Mouse (Mus musculus) common myeloid progenitor, adult 5-6 weeks (primary cell): ENCODE data around the gene Kcnn1. TPM values are rescaled to one million over a fixed set of nuclear protein-coding genes. Genes with fewer than 3 reads are reported as not detected.
A peak's percentile ranks its signal among the peaks of the same experiment; 100 is the strongest.

Experiments
- ATAC-seq: replicated peaks from 2 replicates; pipeline ENCODE4 v1.8.0; 2016; ENCODE audit warnings: low read depth, mild to moderate bottlenecking, moderate TSS enrichment, inconsistent platforms; ENCODE audit not compliant: poor library complexity, severe bottlenecking
- total RNA-seq: library from RNA; stranded (forward); fragments of 200-1000, 187-1606 nt; gene quantifications from 2 replicates; pipeline ENCODE4 v1.2.3, GENCODE M21; 2017

Kcnn1 gene
- total RNA-seq, 1 experiment from 2014 or later: 0.18 TPM

- no peak for ATAC-seq
These were observed 41.1 kb downstream of the Kcnn1 start for GRCm38 (mm10) chr8:70821992-70822391.

GRCm38 (mm10) chr8:70821399-70821962 is 41.6 kb downstream of the Kcnn1 start:
- ATAC-seq: peak; percentile 92

- ATAC-seq: no peak
These were observed 42.7 kb downstream of the Kcnn1 start for GRCm38 (mm10) chr8:70820101-70820935.

GRCm38 (mm10) chr8:70816679-70817078 is 46.4 kb downstream of the Kcnn1 start:
- ATAC-seq: peak; percentile 28; the same call in 1 of the 2 replicates

GRCm38 (mm10) chr8:70812885-70813284 is 50.2 kb downstream of the Kcnn1 start:
- ATAC-seq: no peak

GRCm38 (mm10) chr8:70812055-70812454 is 51.0 kb downstream of the Kcnn1 start:
- ATAC-seq: no peak

- peak; percentile 64 for ATAC-seq
These were observed 51.9 kb downstream of the Kcnn1 start for GRCm38 (mm10) chr8:70810962-70811680.

GRCm38 (mm10) chr8:70808955-70809701 is 53.9 kb downstream of the Kcnn1 start:
- no peak for ATAC-seq

- no peak for ATAC-seq
These were observed 54.8 kb downstream of the Kcnn1 start, which contains the start of gene Il12rb1 for GRCm38 (mm10) chr8:70808239-70808638. Gene Il12rb1 (plus strand): TSS chr8:70808449.

GRCm38 (mm10) chr8:70807304-70807703 is 55.8 kb downstream of the Kcnn1 start:
- ATAC-seq: no peak

GRCm38 (mm10) chr8:70806541-70806940 is 56.5 kb downstream of the Kcnn1 start:
- ATAC-seq: peak; percentile 20

GRCm38 (mm10) chr8:70804481-70805206 is 58.4 kb downstream of the Kcnn1 start, which contains the start of gene Mast3:
Gene Mast3 (minus strand): TSS chr8:70805054.
- ATAC-seq: peak; percentile 67

GRCm38 (mm10) chr8:70803761-70804480 is 59.1 kb downstream of the Kcnn1 start:
- peak; percentile 48 for ATAC-seq

GRCm38 (mm10) chr8:70802786-70803510 is 60.1 kb downstream of the Kcnn1 start:
- no peak for ATAC-seq

GRCm38 (mm10) chr8:70801830-70802229 is 61.2 kb downstream of the Kcnn1 start:
- ATAC-seq: no peak

- ATAC-seq: no peak
These were observed 61.9 kb downstream of the Kcnn1 start for GRCm38 (mm10) chr8:70801156-70801555.

GRCm38 (mm10) chr8:70800648-70801047 is 62.4 kb downstream of the Kcnn1 start:
- ATAC-seq: no peak

- ATAC-seq: no peak
These were observed 64.8 kb downstream of the Kcnn1 start for GRCm38 (mm10) chr8:70798281-70798680.
